Mouse (Mus musculus) hindbrain, embryonic 10.5 days (tissue): ENCODE results near the gene Dhx58. TPM values are rescaled to one million over a fixed set of nuclear protein-coding genes. Genes with fewer than 3 reads are reported as not detected.

ENCODE experiments used
- DNase-seq: peaks from one replicate; pipeline ENCODE4 v3.0.0-alpha.2; 2017; ENCODE audit warnings: low spot score
- H3K27ac ChIP-seq: fragments of 300-500 bp; sonication (generic); 2 replicates; pipeline ENCODE4 v1.5.1; 2016; ENCODE audit warnings: mild to moderate bottlenecking, moderate library complexity
- H3K27me3 ChIP-seq: fragments of 300-500 bp; sonication (generic); 2 replicates; pipeline ENCODE4 v1.6.1; 2016; ENCODE audit warnings: mild to moderate bottlenecking; ENCODE audit not compliant: poor library complexity, insufficient read depth, severe bottlenecking
- H3K36me3 ChIP-seq: fragments of 300-500 bp; sonication (generic); 2 replicates; pipeline ENCODE4 v1.6.1; 2016; ENCODE audit warnings: mild to moderate bottlenecking, moderate library complexity
- H3K4me1 ChIP-seq: fragments of 300-500 bp; sonication (generic); replicated peaks from 2 replicates; pipeline ENCODE4 v1.6.1; 2016; ENCODE audit warnings: mild to moderate bottlenecking
- H3K4me3 ChIP-seq: fragments of 300-500 bp; sonication (generic); 2 replicates; pipeline ENCODE4 v1.5.1; 2016; ENCODE audit warnings: mild to moderate bottlenecking, moderate library complexity
- H3K9me3 ChIP-seq: fragments of 300-500 bp; sonication (generic); 2 replicates; pipeline ENCODE4 v1.6.1; 2016; ENCODE audit warnings: mild to moderate bottlenecking, moderate library complexity
- WGBS: fragments of 180-500 bp; shearing (Covaris S2); methylation state at CpG from one replicate; pipeline ENCODE4 v1.1.7; 2016; 5-methylcytosine and 5-hydroxymethylcytosine counted together
- polyA plus RNA-seq: library from polyadenylated mRNA; unstranded; fragments of >200 nt; fragmentation: Nextera tagmentation; extraction: Ambion mirVana; gene quantifications from 2 replicates; pipeline ENCODE4 v1.2.1, GENCODE M21; 2016

The Dhx58 gene
- polyA plus RNA-seq, 1 experiment from 2014 or later = 1.9 TPM

GRCm38 (mm10) chr11:100719893-100720292 lies 15.8 kb upstream of the Dhx58 start:
- H3K27me3 ChIP-seq = no peaks in the 10 kb centered on the region
- peaks cover 52% of the 10 kb centered on the region for H3K36me3 ChIP-seq
- no peaks in the 10 kb centered on the region for H3K9me3 ChIP-seq
- no peak overlapping the region for H3K27ac ChIP-seq
- no peak for DNase-seq
- no peak overlapping the region for H3K4me3 ChIP-seq
- H3K4me1 ChIP-seq = peaks cover 42% of the 10 kb centered on the region
- 89% methylated on average over 11 of the region's 11 CpGs for WGBS

GRCm38 (mm10) chr11:100719312-100719711 lies 15.2 kb upstream of the Dhx58 start:
- Histone ChIP-seq H3K27ac (no peak overlapping the region), H3K36me3 (peaks cover 55% of the 10 kb centered on the region), H3K27me3 (no peaks in the 10 kb centered on the region), H3K9me3 (no peaks in the 10 kb centered on the region), H3K4me3 (no peak overlapping the region), H3K4me1 (peaks cover 43% of the 10 kb centered on the region)
- DNase-seq = no peak
- WGBS = 95% methylated on average over 3 of the region's 3 CpGs

DNA sequence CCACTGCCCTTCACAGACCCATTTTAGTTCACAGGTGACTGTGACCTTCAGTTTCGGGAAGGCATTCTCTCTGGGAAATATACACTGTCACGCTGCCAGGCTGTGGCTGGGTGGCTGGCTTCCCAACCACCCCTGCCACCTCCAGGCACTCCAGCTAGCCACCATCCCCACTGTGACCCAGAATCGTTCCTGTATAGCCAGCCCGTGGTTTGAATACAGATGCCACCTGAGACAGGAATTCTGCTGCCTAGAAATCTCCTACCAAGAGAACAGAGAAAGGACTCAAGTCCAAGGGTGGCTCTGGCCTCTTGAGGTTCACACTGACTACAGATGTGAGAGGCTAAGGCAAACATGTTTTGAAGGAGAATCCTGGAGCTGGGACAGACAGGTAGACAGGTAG lies 14.8 kb upstream of the Dhx58 start:
- H3K27ac ChIP-seq = no peak overlapping the region
- WGBS = 96% methylated on average over 4 of the region's 4 CpGs

DNA sequence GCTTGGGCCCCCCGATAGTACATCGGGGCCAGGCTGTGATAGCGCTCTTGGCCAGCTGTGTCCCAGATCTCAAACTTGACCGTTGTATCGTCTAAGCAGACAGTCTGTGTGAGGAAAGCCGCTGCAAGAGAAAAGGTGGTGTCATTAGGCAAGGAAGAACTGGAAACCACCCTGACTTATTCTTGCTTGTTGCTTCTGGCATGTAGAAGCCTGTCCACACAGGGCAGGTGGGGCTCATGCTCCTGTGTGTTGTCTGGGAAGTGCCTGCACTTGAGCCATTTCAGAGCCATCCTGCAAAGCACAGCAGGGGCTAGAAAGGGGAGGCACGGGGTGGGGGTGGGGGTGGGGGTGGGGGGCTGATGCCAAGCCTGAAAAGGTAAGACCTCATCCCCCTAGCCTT lies 14.4 kb upstream of the Dhx58 start:
- Histone ChIP-seq H3K36me3 (peaks cover 55% of the 10 kb centered on the region), H3K4me1 (peaks cover 51% of the 10 kb centered on the region), H3K4me3 (no peak overlapping the region), H3K27me3 (no peaks in the 10 kb centered on the region), H3K27ac (no peak overlapping the region), H3K9me3 (no peaks in the 10 kb centered on the region)
- 94% methylated on average over 7 of the region's 7 CpGs for WGBS
- no peak for DNase-seq

More for the DNA sequence above, 14.8 kb upstream of the Dhx58 start:
- Histone ChIP-seq H3K36me3 (peaks cover 55% of the 10 kb centered on the region), H3K4me3 (no peak overlapping the region), H3K27me3 (no peaks in the 10 kb centered on the region), H3K9me3 (no peaks in the 10 kb centered on the region), H3K4me1 (peaks cover 47% of the 10 kb centered on the region)
- DNase-seq = no peak

- no peak for DNase-seq
- no peak overlapping the region for H3K4me3 ChIP-seq
- peaks cover 55% of the 10 kb centered on the region for H3K4me1 ChIP-seq
- H3K9me3 ChIP-seq = no peaks in the 10 kb centered on the region
- peaks cover 55% of the 10 kb centered on the region for H3K36me3 ChIP-seq
- 85% methylated on average over 3 of the region's 3 CpGs for WGBS
- no peaks in the 10 kb centered on the region for H3K27me3 ChIP-seq
- no peak overlapping the region for H3K27ac ChIP-seq
These were observed 12.6 kb upstream of the Dhx58 start for GRCm38 (mm10) chr11:100716649-100717048.

- Histone ChIP-seq H3K27me3 (no peaks in the 10 kb centered on the region), H3K4me1 (peaks cover 54% of the 10 kb centered on the region)
These were observed 10.9 kb upstream of the Dhx58 start for GRCm38 (mm10) chr11:100714948-100715347.

DNA sequence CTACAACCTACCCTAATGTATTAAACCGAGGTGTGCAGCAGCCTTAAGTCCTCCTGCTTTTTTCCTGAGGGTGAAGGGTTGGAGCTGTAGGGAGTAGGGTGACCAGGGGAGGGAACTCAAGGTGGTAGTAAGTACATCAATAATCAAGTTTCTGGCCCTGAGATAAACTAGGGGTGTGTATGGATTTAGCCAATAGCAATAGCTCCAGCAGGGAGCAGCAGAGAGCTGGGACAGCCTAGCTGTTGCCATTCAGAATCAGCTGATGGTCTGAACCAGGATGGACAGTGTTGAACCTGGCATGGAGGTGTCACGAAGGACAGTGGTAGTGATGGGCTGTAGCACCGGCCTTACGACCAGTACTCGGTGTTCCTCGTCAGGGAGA lies 10.5 kb upstream of the Dhx58 start:
- Histone ChIP-seq H3K36me3 (peaks cover 65% of the 10 kb centered on the region), H3K4me3 (peak overlapping the region; percentile 98), H3K27me3 (no peaks in the 10 kb centered on the region), H3K27ac (peak overlapping the region; percentile 99), H3K4me1 (peaks cover 54% of the 10 kb centered on the region), H3K9me3 (no peaks in the 10 kb centered on the region)
- DNase-seq = peak; percentile 74
- WGBS = 51% methylated on average over 6 of the region's 6 CpGs

More at GRCm38 (mm10) chr11:100714948-100715347, 10.9 kb upstream of the Dhx58 start:
- no peak for DNase-seq
- Histone ChIP-seq H3K9me3 (no peaks in the 10 kb centered on the region), H3K27ac (no peak overlapping the region), H3K36me3 (peaks cover 65% of the 10 kb centered on the region), H3K4me3 (no peak overlapping the region)
- 87% methylated on average over 6 of the region's 6 CpGs for WGBS

DNA sequence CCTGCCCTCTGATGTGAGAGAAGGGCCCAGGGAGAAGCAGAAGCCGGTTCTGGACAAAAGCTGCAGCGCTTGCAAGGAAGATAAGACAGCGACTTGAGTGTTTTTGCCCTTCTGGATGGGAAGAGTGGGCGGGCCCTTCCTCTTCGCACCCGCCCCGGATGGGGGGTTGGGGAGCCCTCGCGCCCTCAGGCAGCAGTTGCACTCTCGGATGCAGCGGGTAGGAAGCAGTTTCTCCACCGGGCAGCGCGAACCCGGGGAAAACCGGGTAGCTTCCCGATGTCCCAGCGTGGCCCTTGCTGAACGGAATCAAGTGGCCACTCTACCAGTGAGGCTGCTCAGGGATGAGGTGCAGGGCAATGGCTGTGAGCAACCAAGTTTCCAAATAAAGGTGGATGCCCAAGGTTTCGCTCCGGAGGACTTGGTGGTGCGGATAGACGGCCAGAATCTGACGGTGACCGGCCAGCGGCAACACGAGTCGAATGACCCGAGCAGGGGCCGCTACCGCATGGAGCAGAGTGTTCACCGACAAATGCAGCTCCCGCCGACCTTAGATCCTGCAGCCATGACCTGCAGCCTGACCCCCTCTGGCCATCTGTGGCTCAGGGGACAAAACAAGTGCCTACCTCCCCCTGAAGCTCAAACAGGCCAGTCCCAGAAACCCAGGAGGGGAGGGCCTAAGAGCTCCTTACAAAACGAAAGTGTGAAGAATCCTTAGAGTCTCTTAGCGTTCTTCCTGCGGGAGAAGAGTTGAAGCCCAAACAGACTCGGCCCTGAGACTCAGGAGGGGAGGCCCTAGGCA lies 9.9 kb upstream of the Dhx58 start, which contains the start of gene Hspb9:
Gene Hspb9, plus strand, starts transcription at position 116 of the 799 bp plus-strand sequence.
- DNase-seq = peak; percentile 70
- Histone ChIP-seq H3K9me3 (no peaks in the 10 kb centered on the region), H3K4me3 (peak within 1 kb of the TSS; percentile 98), H3K27ac (peak within 1 kb of the TSS; percentile 99), H3K4me1 (peaks cover 54% of the 10 kb centered on the region), H3K27me3 (no peaks in the 10 kb centered on the region), H3K36me3 (peaks cover 65% of the 10 kb centered on the region)
- 2% methylated on average over 38 of the region's 38 CpGs for WGBS

- Histone ChIP-seq H3K4me3 (peak overlapping the region; percentile 98), H3K4me1 (peaks cover 54% of the 10 kb centered on the region), H3K27ac (peak overlapping the region; percentile 99), H3K9me3 (no peaks in the 10 kb centered on the region), H3K36me3 (peaks cover 65% of the 10 kb centered on the region), H3K27me3 (no peaks in the 10 kb centered on the region)
- DNase-seq = no peak
- WGBS = 53% methylated on average over 4 of the region's 4 CpGs
These were observed 9.1 kb upstream of the Dhx58 start for GRCm38 (mm10) chr11:100713174-100713573.

GRCm38 (mm10) chr11:100711783-100712615 lies 7.9 kb upstream of the Dhx58 start, which contains the start of gene Kat2a:
Kat2a (minus strand) TSS chr11:100712465.
- Histone ChIP-seq H3K4me3 (peak within 1 kb of the TSS; percentile 98), H3K36me3 (peaks cover 65% of the 10 kb centered on the region), H3K4me1 (peaks cover 54% of the 10 kb centered on the region), H3K27ac (peak within 1 kb of the TSS; percentile 99), H3K27me3 (no peaks in the 10 kb centered on the region), H3K9me3 (no peaks in the 10 kb centered on the region)
- DNase-seq = peak; percentile 80
- 2% methylated on average over 48 of the region's 48 CpGs for WGBS

DNA sequence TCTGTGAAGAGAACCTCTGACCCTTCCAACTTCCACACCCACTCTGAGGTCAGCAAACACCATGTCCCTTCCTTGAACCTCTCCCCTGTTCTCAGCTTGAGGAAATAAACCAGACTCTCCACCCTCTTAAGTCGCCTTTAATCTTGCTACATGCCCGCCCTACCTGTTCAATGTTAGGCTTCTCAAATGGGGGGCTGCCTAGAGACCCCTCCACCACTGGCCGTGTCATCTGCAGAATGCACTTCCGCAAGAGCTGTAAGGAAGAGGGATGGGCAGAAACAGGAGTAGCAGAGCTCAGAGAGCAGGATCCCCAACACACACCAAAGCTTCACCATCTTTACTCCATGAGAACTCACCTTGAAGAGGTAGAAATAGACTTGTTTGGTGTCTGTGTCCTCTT lies 6.9 kb upstream of the Dhx58 start:
- 87% methylated on average over 4 of the region's 4 CpGs for WGBS

GRCm38 (mm10) chr11:100710528-100710927 lies 6.5 kb upstream of the Dhx58 start:
- Histone ChIP-seq H3K4me1 (peaks cover 50% of the 10 kb centered on the region), H3K36me3 (peaks cover 65% of the 10 kb centered on the region), H3K9me3 (no peaks in the 10 kb centered on the region), H3K27me3 (no peaks in the 10 kb centered on the region), H3K4me3 (no peak overlapping the region), H3K27ac (no peak overlapping the region)
- WGBS = 92% methylated on average over 15 of the region's 15 CpGs
- no peak for DNase-seq

More for the DNA sequence above, 6.9 kb upstream of the Dhx58 start:
- Histone ChIP-seq H3K9me3 (no peaks in the 10 kb centered on the region), H3K36me3 (peaks cover 65% of the 10 kb centered on the region), H3K4me3 (no peak overlapping the region), H3K4me1 (peaks cover 54% of the 10 kb centered on the region), H3K27ac (no peak overlapping the region; the same call in 1 of the 2 replicates), H3K27me3 (no peaks in the 10 kb centered on the region)
- no peak for DNase-seq
